Mouse (Mus musculus) R1 (cell line): Measurements from ENCODE around the gene Ndufaf2.

ENCODE experiments used
- DNase-seq: peaks from one replicate; pipeline ENCODE4 v3.0.0-alpha.2; 2018; ENCODE audit warnings: low read depth, low spot score

Ndufaf2 gene

DNA sequence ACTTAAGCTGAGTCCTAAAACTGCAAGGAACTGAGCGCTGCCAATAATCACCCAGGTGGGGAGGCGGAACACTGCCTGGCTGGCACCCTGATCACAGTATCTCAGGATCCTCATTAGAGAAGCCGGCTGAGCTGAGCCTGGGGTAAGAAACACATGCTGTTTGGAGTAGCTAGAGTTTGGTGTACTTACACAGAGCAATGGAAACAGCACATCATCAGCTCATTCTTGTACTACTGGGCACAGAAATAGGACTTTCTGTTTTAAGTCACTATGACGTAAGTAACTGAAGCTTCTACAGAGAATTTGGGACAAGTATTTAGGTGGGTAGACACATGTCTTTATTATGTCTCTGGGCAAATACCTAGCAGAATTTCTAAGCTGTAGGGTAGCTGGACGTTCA lies 72.4 kb downstream of the Ndufaf2 start:
- DNase-seq: no peak

DNA sequence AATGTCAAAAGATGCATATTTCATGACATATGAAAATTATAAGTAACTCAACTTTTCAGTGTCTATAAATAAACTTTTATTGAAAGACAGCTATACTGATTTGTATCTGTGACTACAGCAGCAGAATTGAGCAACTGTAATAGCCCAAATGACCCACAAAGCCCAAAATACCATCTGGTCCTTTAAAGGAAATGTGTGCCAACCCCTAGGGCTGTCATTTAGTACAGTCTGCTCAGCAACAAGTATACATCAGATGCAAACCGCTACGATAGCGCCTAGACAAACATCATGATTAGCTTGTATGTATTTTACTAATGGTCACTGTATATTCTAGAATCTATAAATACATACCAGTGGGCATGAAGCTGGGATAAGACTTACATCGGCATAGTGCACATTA lies 74.3 kb downstream of the Ndufaf2 start:
- no peak for DNase-seq

DNA sequence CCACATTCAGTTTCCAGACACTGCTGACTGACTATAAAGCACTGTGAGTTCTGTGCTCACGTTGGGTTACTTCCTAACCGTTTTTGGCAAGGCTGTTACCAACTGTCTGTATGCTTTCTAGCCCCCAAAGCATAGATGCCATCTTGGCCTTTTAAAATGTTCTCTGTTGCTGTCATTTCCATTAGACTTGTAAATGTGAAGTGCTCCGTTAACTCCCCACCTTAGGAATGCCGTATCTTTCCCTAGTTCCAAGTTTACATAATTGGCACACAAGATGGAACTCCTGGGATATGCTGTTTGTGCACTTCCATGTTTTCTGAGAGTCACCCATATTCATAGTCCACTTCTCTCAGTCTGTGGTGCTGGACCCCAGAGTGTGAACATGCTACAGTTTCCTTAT lies 80.5 kb downstream of the Ndufaf2 start:
- DNase-seq: no peak

DNA sequence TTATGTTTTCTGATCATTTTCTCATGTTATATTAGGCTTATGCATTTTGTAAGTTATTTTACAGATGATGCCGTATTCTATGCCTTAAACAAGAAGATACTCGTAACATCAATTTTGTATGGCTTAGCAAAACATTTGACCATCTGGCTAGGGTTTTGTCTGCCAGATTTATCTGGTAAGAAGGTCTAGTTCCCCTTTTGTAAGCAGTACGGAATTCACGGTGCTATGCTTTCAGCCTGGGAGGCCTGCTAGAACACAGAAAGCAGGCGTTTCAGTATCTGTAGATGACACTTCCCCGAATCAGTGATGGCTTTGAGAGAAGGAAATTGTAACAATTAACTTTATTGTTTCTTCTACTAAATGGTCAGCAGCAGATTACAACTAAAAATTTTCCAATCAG lies 80.9 kb downstream of the Ndufaf2 start:
- DNase-seq: no peak

DNA sequence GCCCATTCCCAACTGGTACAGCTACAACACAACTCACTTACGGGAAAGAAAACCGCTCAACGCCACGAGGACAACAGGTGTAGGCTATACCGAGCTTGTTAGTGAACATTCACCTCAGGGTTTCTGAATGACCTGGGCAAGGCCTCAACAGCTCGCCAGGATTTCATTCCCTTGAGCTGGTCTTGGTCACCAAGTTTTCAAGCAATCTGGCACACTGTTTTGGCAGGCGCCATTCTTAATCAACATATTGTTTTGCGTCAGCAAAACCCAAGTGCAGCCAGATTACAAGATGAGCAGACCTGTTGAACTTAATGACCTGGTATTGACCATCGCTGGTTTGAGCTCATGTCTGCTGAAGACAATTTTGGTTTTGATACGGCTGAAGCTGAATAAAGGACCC lies 88.3 kb downstream of the Ndufaf2 start:
- DNase-seq: no peak

DNA sequence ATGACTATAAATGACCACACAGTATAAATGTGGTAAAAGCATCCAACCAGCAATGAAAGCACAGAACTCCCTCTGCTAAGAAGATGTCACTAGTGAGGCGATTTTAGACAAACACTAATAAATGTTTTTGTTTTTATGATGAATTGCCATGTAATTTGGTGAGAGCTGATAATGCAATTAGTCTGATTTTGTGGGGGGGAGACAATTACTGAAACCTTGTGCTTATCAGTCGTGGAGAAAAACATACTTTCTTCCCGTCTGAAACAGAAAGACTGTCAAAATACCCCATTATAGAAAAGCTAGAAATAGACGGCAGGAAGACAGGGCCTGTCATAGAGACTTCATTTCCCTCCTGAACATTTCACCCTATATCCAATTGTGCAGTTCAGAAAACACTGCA lies 89.3 kb downstream of the Ndufaf2 start:
- no peak for DNase-seq

DNA sequence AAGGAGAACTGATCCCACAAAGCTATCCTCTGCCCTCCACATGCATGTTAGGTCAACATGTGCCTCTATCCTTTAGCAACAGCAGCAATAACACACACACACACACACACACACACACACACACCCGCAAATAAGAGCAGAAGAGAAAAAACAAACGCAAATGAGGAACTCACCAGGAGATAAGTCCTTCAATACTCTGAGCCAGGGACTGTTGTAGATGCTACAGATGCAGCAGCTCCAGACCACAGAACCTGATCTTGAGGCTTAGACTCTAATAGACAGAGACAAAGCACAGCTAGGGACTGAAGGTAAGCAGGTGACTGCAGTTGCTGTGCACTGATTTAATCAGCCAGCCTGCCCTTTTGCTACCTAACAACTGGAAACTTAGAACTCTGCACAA lies 92.4 kb downstream of the Ndufaf2 start:
- no peak for DNase-seq

DNA sequence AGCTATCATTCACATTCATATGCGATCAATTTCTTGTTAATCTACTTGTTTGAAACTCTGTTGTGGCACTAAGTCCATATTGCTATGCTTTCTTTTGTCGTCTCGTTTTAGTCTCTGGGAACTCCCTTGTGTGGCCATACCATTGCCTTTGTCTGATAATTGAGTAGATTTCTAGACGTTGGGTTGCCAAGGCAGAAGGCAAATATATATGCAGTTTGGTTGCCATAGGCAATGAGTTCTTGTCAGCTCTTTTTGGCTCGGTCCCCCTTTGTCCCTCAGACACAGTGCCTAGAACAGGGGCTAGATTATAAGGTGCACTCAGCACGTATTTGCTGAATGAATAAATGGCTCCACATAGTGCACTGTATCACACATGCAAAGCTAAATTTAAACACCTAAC lies 94.1 kb downstream of the Ndufaf2 start:
- no peak for DNase-seq

DNA sequence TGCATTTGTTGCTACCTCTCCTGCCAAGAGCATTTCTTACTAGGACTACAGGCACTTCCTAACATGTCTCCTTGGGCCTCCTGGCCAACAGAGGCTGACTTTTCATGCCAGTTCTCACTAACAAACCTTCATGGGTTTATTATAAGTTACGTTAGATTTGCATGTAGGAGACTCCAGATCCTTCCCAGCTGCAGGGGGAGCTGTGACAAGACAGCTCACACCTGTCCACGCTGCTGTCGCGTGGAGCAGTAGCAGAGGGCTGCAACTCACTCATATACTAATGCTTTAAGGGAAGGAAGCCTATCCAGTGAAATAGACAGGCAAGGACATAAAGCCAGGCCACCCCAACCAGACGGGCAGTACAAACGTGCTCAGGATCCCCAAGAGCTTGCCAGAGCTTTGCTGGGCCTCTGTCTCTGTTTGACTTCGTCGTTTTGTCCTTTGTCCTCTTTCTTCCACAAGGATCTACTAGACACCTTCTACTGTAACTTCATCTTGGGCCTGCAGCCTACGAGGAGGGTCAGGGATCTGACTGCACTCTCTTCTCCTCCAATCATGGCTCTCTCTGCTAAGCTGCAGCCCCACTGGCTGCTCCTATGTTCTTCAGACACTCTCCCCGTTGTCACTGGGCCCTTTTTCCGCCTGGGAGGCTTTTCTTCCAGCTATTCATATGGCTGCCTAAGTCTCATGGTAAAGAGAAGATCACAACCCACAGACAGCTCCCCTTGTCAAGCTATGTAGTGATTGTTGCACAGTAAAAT lies 94.9 kb downstream of the Ndufaf2 start:
- DNase-seq: no peak

DNA sequence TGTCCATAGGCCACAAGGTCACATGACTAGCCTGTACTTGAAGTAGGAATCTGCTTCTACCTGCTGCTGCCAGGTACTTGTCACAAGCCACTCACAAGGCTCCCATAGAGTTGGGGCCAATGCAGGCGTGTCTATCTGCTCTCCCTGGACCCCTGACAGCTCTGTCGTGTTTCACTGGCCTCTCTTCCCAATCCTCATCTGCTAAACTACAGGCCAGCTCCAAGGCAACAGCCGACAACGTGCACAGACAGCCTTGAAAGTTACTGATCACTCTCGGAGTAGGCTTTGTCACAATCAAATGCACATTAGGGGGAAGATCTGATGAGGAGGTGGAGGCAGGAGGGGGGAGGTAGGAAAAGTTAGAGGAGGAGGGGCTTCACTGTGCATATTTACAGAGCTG lies 95.5 kb downstream of the Ndufaf2 start:
- DNase-seq: no peak

DNA sequence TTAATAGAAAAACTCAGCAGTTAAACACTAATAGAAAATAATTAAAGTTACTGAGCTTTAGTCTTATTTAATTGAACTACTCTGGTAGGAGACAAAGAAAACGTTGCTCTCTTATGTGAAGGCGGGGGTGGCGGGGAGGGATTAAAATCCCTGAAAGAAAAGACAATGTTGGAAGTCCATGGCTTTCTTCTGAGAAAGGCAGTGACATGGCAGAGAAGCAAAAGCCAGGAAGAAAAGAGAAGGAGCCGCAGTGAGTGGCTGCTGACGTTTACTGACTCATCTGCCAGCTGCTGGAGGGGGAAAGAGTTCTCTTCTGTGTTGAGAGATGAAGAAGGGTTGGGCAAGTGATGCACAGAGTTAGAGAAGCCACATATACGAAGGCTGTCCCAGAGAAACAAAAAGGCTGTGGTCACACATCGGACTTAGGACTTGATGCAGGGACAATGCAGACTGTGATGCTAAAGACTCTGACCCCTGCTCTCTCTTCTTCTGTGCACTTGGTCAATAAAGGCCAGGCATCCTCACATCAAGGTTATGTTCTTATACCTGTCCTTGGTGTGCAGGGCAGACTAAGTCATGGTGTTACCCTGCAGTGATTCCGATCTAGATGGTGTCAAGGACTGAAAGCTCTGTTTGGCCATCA lies 97.4 kb downstream of the Ndufaf2 start:
- no peak for DNase-seq

DNA sequence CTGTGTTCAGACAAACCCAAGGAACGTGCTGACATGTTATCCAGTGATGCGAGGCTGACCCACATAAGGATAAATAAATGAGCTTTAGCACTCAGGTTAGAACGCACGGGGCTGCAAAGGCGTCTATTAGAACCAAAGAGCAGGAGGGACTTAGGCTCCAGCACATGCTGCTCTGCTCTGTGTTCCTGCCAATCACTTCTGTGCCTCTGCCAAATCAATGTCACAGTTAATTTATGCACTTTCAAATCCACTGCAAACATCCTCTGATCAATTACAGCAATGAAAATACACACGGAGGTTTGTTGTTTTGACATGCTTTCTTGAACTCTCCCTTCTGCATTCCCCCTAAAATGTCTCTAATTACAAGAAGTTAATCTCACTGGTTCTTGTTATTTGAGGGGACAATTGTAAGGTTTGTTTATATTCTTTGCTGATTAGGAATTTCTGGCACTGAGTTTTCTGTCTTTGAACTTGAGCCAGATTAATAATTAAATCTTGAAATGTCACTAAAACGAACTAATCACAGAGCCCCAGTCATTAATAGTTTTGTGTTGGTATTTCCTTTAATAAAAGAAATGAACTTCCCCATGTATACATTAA lies 98.0 kb downstream of the Ndufaf2 start:
- DNase-seq: no peak

DNA sequence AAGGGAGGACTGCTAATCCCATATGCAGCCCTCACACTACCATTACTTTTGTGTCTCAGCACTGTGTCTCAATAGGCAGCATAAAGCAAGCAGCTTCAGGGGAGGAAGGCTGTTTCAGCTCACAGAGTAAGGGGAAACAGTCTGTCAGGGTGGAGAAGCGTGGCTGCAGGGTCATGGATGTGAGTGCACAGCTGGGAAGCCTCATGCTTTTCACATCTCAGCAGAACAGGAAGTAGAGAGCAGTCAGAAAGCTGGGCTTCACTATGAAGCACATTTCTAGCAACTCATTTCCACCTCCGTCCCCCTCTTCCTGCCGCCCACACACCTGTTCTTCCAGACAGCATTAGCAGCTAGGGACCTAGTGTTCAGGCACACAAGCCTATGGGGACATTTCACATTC lies 101.5 kb downstream of the Ndufaf2 start:
- no peak for DNase-seq

DNA sequence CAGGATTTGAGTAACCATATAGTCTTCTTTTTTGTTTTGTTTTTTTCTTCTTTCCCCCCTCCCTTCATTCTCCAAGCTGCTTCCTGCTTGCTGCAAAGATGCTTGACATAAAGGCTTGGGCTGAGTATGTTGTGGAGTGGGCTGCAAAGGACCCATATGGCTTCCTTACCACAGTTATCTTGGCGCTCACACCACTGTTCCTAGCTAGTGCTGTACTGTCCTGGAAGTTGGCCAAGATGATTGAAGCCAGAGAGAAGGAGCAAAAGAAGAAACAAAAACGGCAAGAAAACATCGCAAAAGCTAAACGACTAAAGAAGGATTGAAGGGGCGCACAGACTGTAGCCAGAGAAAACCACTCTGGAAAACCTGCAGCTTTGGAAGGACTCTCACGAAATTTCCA lies 111.1 kb downstream of the Ndufaf2 start:
- no peak for DNase-seq

DNA sequence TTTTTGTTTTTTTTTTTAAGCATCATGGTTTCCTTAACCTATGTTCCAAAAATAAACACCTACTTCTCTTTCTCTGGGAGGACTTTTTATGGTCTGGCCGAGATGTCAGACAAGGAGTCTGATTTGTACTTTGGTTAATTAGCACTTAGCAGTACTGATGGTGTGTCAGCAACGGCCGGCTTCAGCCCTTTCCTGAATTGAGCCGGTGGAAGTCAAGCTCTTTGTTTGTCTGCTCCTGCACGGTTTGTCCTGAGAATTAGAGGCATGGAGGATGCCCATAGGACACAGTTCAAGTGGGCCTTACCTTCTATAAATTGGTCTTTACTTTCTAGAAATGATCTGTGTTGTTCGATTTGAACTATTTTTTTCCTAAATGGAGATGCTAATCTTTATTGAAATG lies 111.5 kb downstream of the Ndufaf2 start:
- no peak for DNase-seq

DNA sequence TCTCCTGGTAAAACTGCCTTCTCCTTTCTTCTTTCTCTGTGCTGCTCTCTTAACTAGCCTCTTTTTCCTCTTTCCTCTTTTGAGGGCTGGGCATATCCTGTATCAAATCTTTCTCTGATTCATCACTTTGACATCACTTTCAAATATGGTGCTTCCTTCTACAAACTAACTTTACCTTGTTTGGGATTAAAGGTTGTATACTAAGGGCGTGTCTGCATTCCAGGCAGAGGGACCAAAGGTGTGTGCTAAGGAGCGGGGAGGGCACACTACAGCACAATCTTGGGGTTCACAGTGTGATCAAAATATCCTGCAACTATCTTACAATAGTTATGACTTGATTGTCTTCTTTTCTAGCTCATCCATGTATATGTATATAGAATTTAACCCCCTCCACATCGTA lies 112.4 kb downstream of the Ndufaf2 start:
- no peak for DNase-seq

DNA sequence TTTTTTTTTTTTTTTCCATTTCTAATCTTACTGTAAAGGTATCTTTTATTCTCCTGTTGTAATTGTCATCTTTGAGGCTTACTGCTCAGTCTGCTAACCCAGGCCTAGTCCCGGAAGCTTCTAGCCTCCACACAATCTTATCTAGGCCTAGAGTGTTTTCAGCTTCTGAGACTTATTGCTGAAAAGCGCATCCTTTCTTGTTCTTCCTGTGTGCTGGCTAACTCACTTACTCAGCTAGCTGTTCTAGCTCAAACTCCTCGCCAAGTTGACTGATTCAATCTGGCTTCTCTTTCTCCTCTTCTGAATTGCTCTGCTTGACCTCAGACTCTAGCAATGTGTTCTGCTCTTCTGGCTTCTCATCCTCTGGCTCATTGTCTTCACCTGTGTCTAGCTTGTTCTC lies 112.8 kb downstream of the Ndufaf2 start:
- no peak for DNase-seq

DNA sequence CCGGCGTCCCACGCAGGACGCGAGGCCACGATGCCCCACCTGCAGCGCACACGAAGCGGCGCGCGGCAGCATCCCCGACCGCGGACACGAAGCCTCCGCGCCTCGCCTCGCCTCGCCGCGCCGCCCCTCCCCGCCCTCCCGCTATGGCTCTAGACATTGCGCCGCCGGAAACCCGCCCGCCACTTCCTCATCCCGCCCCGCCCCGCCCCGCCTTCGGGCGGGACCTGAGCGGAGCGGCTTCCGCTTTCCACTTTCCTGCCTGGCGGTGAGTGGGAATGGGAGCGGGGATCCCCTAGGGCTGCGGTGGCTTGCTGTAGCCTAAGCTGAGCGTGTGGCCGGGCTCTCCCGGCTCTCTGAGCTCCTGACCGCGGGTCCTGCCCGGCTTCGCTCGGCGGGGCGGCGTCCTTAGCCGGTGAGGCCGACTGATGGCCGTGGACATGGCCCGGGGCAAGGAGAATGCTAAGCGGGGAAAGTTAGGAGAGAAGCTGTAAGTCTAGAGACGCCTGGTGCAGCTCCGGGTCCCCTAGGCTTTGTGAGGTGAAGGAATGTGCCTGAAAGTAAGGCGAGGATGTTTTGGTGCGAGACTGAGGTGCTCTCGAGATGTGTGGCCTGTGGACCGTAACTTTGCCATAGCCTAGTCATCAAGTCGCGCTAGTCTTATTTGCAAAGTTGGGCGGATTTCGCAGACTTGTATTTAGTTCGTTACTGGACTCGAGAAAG lies 114.0 kb downstream of the Ndufaf2 start, which contains the start of gene Smim15:
TSS of gene Smim15 (plus strand) at position 225 of the 720 bp plus-strand sequence.
- DNase-seq: peak; percentile 91

DNA sequence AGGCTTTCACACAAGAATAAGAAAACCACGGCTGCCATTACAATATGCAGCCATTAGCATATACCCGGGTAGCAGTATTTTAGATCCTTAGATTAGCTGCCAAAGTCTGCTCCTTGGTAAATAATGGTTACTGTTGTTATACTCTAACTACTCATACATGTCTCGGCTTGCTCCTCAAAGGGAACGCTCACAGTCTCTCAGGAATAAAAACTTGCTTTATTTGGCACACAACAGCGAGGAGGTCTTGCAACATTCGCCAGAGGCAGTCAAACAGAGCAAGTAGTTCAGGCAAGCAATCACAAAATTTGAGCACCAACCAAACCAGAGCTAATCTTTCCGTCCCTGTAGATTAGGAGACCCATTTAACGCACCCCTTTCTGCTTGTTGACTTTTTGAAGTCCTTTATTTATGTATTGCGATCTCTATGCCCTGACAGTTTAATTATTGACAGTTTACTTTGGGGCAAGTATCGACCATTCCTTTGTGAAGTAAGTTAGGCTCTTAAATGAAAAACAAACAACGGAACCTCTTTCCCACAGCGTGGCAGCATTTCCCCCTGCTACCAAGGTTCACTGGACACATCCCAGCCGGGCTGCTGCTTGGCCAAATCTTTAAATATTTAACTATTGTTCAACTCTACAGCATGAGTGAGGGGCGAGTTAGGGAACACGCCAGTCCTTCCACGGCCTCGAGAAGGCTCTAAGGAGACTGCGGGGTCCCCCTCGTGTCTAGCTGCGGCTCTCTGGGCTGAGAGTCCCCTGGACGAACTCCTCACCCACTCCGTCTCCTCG lies 114.8 kb downstream of the Ndufaf2 start:
- DNase-seq: peak; percentile 40

DNA sequence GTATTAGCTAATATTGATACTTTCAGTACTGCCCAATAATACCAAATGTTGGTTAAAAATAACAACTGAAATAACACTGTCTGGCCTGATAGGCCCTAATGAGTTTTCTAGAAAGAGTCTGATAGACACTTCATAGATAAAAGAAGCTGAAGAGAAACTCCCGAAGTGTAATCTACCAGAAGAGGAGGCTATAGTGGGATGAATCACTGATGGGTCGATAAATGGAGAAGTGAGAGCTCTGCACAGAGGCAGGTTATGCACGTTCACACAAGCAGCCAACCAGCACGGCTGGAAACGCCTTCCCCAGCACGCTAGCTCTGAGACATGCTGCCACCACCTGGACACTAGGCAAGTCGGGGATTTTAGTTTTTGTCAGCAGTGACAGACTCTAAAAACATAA lies 117.1 kb downstream of the Ndufaf2 start:
- peak; percentile 60 for DNase-seq

DNA sequence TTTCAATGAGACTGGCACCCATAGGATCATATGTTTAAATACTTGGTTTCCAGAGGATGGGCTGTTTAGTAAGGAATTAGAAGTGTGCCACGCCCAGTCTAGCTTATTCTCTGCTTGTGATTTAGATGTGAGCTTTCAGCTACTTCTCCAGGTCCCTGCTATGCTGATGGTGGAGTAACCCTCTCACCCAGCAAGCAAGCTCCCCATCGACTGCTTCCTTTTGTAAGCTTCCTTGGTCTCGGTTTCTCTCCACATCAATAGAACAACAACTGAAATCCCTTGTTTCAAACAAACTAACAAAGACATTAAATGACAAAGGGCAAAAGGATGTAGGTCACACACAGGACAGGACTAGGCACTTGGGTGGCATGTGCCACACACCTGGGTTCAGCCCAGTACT lies 118.0 kb downstream of the Ndufaf2 start:
- peak; percentile 43 for DNase-seq

DNA sequence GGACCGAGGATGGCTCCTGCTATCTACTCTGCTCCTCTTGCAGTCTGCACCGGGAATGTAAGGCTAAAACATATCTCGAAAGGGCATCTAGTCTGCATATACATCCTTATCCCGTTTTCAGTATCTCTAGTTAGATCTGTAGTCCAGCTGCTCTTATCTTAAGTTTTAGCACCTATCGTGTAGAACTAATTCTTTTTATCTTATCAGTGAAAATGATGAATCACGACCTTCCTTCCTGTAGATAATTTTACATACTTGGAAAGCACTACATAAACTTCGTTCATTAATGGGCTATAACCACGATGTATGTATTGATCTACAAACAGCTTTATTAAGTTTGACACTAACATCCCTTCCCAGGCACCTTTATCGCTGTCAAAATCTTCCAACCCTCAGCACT lies 118.5 kb downstream of the Ndufaf2 start:
- no peak for DNase-seq
